In genomic region chr10:99409744-99410143, GRCm38 (mm10) we compare ENCODE assay signal across 12 mouse cellular contexts.
A peak's percentile ranks its signal among the peaks of the same experiment; 100 is the strongest.
DNase-seq lines count a peak whose midpoint lies in the region; ATAC-seq lines count a peak whose summit lies in the region.
"Had no signal": no experiment of that assay in that cellular context is flagged by ENCODE, and none has a peak within 500 bp of the region (broad histone marks: within the 10 kb centered on the region; RNA-seq: fewer than 3 reads in every experiment).

No protein-coding gene starts in this region.

- peak overlapping the region; percentile 40 for H3K4me2 ChIP-seq in lung, embryonic 16.5 days (ENCODE audit: low read depth, low read length)
- H3K4me2 ChIP-seq in midbrain, embryonic 13.5 days (replicated peaks): no peak overlapping the region
- H3K4me2 ChIP-seq: embryonic facial prominence, embryonic 12.5 days had no signal

- ATAC-seq in lung, embryonic 16.5 days (ENCODE audit: low read depth): peak; percentile 38; the same call in 1 of the 2 replicates
- ATAC-seq in midbrain, embryonic 13.5 days: no peak

- peak overlapping the region; percentile 68 for H3K27ac ChIP-seq in lung, embryonic 16.5 days (ENCODE audit: low read length)
- H3K27ac ChIP-seq in midbrain, embryonic 13.5 days: no peak overlapping the region
- H3K27ac ChIP-seq: embryonic facial prominence, embryonic 12.5 days had no signal

- H3K9me3 ChIP-seq in lung, embryonic 16.5 days (ENCODE audit: control insufficient read depth, low read length): 0 out of 2 replicates have a peak, but pooled peaks cover 2% of the 10 kb centered on the region
- no peaks in the 10 kb centered on the region for H3K9me3 ChIP-seq in midbrain, embryonic 13.5 days
- H3K9me3 ChIP-seq: embryonic facial prominence, embryonic 12.5 days had no signal

- peaks cover 8% of the 10 kb centered on the region; the same call in 1 of the 2 replicates for H3K4me1 ChIP-seq in lung, embryonic 16.5 days (replicated peaks; ENCODE audit: control insufficient read depth, insufficient read depth, low read length)
- H3K4me1 ChIP-seq in midbrain, embryonic 13.5 days (replicated peaks): no peaks in the 10 kb centered on the region
- H3K4me1 ChIP-seq: embryonic facial prominence, embryonic 12.5 days had no signal

- H3K9ac ChIP-seq in lung, embryonic 16.5 days (ENCODE audit: low read length): 0 out of 2 replicates have a peak overlapping the region, but pooled peaks have one; percentile 15
- no peak overlapping the region for H3K9ac ChIP-seq in midbrain, embryonic 13.5 days (replicated peaks)
- H3K9ac ChIP-seq: embryonic facial prominence, embryonic 12.5 days had no signal

- H3K4me3 ChIP-seq in lung, embryonic 16.5 days (ENCODE audit: low read length): no peak overlapping the region
- H3K4me3 ChIP-seq in midbrain, embryonic 13.5 days (replicated peaks): no peak overlapping the region
- H3K4me3 ChIP-seq: embryonic facial prominence, embryonic 12.5 days; megakaryocyte, embryonic 14.5 days had no signal

- no peak for DNase-seq in lung, adult 18-20 months
- peak; percentile 52 to 72 for DNase-seq in heart, adult 9 months (ENCODE audit: low spot score in 2 of 2)
- DNase-seq in kidney, adult 8-10 months: peak; percentile 31 to 60
- peak; percentile 57 for DNase-seq in naive thymus-derived CD4-positive, alpha-beta T cell, adult 2 months (ENCODE audit: low read depth)
- no peak for DNase-seq in spleen, adult 12 weeks (ENCODE audit: low spot score)
- DNase-seq in cerebellum, postnatal 4 days (ENCODE audit: low spot score in 2 of 2): no peak
- DNase-seq: layer of hippocampus, postnatal 36 days; thymus, adult 2 months had no signal

- 22% methylated on average over 11 of the region's 11 CpGs for WGBS in lung, embryonic 16.5 days
- 87% methylated on average over 11 of the region's 11 CpGs for WGBS in midbrain, embryonic 13.5 days

- no peaks in the 10 kb centered on the region for H3K27me3 ChIP-seq in lung, embryonic 16.5 days (ENCODE audit: control insufficient read depth, insufficient read depth, low read depth, low read length)
- no peaks in the 10 kb centered on the region for H3K27me3 ChIP-seq in midbrain, embryonic 13.5 days
- H3K27me3 ChIP-seq: embryonic facial prominence, embryonic 12.5 days; megakaryocyte, embryonic 14.5 days had no signal

- H3K36me3 ChIP-seq in lung, embryonic 16.5 days (ENCODE audit: control insufficient read depth, insufficient read depth, low read length): no peaks in the 10 kb centered on the region; the same call in 1 of the 2 replicates
- H3K36me3 ChIP-seq in midbrain, embryonic 13.5 days: no peaks in the 10 kb centered on the region
- H3K36me3 ChIP-seq: embryonic facial prominence, embryonic 12.5 days had no signal

Comparison
In these comparisons a context has a peak if more than half of its experiments do, and no peak if none do; other contexts are left out.
1. DNase-seq: peak in heart, adult 9 months (2 of 2), kidney, adult 8-10 months (2 of 2) and naive thymus-derived CD4-positive, alpha-beta T cell, adult 2 months (single experiment); none in lung, adult 18-20 months (0 of 2), spleen, adult 12 weeks (single experiment) and cerebellum, postnatal 4 days (0 of 2).